Mouse (Mus musculus) right cerebral cortex, postnatal 14 days (tissue): ENCODE data around the gene Cyp2d22.
A peak's percentile ranks its signal among the peaks of the same experiment; 100 is the strongest.

Experiments used
- DNase-seq: peaks from one replicate; pipeline ENCODE4 v3.0.0; 2022

Gene Cyp2d22

DNA sequence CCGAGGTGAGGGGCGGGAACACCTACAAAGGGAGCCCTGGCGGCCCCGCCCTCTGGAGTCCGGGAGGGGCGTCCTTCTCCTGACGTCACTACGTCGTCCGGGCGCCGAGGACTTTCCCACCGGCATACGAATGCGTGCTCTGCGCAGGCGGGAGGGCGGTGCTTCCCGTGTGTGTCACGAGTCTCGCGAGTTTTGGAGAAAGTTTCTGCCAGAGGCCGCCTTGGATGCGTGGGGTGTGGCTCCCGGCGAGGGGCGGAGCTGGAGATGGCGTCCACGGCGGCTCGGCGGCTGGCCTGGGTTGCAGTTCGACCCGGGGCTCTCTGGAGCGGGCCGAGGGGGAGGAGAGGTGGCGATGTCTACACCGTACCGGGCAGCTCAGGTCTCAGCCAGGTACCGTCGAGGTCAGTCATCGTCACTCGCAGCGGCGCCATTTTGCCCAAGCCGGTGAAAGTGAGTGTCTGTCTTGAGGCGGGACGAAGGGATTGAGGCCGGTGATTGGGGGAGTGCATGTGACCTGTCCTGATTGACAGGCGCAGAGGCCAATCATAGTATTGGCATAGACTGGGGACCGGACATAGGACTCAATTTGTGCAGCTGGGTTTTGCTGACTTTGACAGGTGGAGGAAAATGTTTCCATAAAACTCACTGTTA is 34.1 kb downstream of the Cyp2d22 start:
- peak; percentile 97 for DNase-seq

DNA sequence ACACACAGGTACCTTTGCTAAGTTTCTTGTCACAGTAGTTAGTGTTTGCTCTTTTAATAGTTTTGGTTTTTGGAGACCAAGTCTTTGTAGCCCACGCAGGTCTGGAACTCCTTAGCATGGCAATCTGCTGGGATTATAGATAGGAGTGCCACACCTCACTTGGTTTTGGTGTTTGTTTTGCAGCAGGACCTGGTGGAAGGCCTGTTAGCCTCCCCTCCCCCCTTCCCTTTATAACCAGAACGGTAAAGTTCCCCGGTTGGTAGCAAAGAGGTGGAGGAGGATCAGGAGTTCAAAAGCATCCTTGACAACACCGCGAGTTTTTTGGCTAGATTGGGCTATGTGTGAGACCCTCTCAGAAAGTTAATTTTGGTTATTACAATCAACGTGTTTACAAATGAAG is 35.1 kb downstream of the Cyp2d22 start:
- no peak for DNase-seq

DNA sequence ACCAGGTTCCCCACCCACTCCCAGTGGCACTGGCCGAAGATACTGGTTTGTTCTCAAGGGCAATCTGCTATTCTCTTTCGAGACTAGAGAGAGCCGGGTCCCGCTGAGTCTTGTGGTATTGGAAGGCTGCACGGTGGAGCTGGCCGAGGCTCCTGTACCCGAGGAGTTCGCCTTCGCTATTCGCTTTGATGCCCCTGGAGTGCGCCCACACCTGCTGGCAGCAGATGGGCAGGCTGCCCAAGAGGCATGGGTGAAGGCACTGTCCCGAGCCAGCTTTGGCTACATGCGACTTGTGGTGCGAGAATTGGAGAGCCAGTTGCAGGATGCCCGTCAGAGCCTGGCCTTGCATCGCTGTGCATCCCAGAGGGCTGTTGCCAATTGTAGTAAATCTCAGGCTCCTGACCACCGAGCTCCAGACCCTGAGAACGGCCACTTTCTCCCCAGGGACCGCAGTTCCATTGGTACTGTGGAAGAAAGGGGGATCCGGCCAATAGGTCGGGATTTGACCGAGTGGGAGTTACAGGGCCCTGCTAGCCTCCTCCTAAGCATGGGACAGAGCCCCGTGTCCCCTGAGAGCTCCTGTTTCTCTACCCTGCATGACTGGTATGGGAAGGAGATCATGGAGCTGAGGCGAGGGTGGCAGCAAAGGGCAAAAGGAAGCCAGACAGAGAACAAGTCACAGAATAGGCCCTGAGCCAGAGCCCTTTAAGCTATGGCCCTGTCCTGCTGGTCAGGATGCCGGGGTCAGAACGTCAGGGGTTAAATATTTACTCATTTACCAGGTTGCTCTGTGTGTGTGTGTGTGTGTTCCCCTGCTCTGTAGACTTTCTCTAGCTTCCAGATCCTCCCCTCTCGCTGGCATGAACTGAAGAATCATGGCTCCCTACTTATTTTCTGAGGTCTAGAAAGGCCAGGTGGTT is 36.4 kb downstream of the Cyp2d22 start:
- no peak for DNase-seq

DNA sequence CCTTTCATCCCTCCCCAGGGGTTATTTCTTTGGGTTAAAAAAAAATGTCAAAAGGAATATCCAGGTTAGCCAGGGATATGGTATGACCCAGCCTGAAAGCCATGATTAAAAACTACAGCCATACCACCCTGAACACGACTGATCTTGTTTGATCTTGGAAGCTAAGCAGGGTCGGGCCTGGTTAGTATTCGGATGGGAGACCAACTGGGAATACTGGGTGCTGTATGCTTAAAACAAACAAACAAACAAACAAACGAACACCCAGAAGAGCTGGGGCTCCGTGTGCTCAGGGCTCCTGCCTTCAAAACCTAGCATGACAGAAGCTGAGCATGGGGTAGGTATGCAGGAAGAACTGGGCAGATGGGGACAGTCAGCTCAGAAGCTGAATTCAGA is 37.5 kb downstream of the Cyp2d22 start:
- no peak for DNase-seq

DNA sequence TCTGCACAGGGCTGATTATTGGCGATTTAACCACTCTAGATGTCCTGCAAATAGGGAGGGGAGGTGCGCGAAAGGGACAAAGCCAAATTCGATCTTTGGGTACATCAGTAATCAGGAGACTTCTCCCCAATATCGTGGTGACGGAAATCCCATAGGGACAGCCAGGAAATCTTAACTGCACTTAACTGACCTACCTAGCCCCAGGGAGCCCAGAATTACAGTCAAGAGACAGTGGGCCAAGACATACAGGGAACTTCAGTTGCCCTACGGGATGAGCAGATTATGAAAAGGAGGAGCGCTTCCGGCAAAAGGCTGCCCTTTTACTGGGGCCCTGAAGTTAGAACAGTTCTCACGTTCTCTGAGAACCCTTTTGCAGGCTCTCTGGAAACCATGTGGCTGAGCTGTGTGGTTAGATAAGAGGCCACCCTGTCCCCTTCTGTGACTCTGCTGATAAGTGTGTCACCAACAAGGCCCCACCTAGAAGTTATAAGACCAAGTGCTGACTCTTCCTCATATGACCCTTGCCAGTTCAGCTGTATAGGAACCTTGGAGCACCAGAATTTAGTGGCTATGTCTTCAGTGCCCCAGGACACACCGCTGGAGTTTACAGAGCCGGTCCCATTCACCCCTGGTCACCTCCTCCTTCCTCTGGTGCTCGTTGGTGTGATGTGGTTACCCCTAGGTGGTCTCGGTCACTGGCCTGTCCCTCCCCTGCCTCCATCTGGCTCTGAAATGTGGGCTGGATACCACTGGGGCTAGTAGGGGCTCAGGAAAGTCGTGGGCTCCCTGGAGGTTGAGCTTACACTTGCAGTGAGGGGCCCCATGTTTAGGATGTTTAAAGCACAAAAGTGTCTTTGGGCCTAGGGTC is 38.2 kb downstream of the Cyp2d22 start:
- DNase-seq: no peak

DNA sequence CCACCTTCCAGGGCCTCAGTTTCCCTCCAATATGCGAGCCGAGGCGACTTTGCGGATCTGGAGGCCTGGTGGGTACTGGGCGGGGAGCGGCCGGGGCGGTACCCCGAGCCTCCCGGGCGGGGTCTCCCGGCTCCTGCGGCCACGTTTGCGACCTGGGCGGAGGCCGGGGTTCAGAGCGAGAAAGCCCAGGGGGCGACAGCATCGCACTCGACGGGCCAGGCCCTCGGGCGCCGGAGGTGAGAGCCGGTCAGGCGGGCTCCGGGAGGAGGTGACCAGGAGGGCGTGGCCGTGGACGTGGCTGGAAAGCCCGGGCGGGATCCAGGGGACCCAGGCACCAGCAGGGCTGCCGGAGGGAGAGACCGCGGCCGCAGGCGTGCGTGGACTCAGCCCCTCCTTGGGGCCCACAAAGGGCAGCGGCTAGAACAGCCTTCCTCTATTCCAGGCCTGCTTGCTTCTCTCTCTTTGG is 39.0 kb downstream of the Cyp2d22 start:
- no peak for DNase-seq

DNA sequence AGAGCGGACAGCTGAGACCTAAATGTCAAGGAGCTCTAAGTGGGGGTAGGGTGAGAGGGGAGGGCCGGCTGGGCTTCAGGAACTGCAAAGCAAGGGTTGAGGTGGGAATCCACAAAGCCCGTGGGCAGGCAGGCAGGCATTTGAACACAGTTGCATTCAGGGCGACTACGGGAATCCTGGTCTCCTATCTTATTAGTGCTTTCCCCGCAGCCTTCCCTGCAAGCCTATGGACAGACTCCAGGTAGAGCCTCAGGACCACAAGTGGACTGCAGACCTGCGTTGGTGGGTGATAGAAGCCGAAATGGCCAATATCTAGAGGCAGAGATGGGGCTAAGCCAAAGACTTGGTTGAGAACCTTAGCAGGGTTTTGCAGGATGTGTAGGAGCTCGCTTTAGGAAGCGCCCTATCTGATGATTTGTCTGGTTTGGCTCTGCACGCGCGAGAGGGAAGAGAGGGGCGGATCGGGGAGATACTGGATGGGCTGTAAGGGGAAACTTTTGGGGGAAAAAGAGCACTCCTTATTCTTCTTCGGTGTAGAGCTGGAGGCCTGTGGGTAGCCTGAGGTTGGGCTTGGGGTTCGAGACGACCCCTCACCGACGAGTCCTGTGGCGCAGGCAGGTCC is 39.5 kb downstream of the Cyp2d22 start:
- DNase-seq: no peak

DNA sequence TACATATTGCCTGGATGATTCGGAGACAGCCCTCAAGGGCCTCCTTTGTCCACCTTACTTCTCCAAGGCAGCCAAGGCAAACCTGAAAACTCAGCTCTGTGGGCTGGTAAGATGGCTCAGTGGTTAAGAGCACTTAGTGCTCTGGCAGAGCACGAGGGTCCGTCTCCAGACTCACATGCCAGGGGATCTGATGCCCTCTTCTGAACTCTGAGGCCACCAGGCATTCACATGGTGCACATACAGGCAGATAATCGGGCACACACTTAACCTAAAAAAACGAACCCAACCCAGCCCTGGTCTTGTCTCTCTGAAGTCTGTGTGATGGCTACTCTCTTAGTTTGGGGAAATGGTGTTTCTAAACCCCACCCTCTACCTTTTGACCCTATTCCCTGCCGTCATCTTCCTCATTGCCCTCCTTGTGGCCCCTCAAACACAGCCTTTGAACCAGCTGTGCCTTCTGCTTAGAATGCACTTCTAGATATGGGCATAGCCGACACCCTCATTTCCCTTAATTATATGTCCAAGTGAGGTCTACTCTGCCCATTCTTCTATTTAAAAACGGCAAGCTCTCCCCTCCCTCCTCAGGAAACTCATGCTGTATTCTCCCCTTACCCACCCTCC is 40.3 kb downstream of the Cyp2d22 start:
- DNase-seq: no peak

DNA sequence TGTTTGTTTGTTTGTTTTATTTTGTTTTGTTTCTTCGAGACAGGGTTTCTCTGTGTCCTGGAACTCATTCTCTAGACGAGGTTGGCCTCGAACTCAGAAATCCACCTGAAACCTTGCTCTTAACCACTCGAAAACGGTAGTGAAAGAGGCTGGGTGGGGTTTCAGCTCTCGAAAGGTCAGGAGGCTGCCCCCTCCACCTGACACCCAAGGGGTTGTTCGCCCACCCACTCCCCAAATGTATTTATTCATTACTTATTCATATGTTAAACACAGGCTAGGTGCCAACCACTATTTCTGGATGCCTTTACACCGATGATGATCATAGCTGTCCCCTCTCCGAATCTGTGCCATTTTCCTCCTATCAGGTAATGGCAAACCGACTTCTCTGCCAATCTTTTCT is 40.9 kb downstream of the Cyp2d22 start:
- no peak for DNase-seq

DNA sequence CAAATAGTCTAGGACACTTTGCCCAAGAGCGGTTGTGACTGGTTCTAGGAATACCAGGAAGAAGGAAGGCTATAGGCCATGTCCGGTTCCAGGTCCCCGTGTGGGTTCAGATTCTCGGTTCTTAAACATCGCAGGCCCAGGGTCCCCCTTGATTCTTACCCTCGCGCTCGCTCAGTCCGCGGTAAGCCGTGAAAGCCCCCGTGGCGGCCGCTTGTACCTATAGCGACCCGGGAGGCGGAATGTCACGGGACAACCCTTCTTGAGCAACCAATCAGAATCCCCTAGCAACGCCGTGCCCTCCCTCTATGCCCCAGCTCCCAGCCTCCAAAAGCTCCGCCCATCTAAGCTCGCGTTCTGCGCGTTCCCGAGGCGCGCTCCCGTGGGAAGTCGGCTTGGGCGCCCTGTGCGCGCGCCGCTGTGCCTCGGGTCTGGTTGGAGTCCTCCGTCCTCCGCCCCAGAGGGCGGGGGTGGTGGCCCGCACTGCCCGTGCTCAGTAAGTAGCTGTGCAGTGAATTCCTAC is 41.4 kb downstream of the Cyp2d22 start, which contains the start of the genes Naga, Pheta2 and Smdt1:
Gene Naga (minus strand): TSS at position 333 of the 520 bp plus-strand sequence.
Gene Pheta2 (plus strand): TSS at position 350 of the 520 bp plus-strand sequence.
Gene Smdt1 (plus strand): TSS at position 367 of the 520 bp plus-strand sequence.
- DNase-seq: peak; percentile 95

DNA sequence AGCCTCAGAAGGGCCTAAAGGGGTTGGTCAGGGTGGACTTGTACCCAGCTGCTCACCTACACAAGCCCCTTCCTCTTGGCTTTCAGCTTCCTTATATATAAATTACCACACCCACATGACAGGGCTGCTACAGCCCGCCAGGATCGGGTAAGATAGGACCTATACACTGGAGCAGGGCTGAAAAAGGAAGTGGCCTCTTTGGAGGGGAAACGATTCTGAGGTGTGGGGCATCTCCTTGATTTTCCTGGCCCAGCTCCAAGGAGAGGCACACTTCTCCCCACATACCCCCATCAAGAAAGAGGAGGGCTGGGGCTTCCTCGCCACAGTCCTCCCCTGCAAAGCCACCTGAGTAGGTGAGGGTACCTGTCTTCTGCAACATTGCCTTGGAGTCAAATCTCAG is 42.2 kb downstream of the Cyp2d22 start:
- no peak for DNase-seq

DNA sequence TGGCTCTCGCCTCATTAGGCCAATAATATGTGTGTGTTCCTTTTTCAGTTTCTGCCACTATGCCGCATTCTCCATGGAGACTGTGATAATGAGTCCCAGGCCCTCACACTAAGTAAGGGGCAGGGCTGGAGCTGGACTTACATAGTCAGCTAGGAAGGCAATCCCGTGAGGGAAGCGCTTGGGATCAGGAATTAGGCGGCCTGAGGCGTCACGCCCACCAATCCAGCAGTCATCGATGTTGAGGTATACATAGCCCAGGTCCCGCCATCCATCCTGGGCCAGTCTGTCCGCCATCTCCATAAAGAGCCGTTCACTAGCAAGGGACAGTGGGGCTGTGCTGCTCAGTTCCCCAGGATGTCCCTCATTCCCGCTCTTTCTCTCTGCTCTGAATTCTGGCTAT is 43.4 kb downstream of the Cyp2d22 start:
- DNase-seq: no peak

DNA sequence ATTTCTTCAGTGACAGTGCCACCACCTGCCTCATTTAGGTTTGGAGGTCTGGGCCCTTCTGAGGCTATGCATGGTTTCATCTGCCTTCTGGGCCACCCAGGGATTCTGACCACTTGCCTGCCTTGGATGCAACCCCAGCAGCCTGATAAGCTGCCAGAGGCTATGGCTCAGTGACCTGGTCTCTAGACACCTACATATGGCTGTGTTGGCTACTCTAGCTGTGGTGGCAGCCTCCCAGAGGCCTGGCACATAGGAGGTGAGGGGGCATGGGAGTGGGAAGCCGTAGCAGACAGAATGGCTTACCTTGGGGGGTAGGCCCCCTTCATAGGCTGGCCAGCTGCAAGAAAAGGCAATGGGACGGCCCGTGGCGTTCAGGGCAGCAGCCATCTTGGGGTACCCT is 44.9 kb downstream of the Cyp2d22 start:
- no peak for DNase-seq

DNA sequence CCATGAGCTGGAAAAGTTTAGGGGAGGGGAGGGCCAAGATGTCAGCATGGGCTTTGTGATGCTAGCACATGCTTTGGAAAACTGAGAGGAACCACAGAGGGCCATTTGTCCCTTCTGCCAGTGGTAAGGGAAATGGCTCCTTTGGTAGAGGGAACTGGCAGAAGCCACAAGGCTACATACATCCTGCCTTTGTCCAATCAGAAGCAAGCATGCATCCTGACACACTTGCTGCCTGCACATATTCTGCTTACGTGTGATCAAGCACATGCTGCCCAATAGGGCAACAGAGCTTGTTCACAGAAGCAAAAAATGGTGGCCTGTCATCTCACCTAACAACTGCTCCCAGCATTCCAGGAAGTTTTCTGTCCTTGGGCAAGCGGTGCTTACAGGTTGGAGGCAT is 54.7 kb downstream of the Cyp2d22 start:
- no peak for DNase-seq

DNA sequence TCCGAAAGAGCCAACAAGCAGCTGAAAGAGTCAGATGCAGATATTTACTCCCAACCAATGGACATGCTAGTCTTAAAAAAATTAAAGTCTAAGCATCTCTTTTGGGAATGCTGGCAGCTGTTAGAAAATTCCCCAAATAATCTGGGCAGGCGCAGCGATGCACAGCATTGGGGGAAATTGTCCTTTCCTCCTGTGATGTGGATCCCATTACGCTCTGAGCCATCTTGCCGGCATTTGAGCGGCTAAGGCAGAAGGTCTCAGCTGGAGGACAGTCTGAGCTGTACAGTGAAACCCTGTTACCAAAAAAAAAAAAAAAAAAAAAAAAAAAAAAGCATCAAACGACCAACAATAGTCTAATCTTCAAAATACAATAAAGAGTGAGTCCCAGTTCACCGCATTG is 57.9 kb downstream of the Cyp2d22 start:
- DNase-seq: no peak
